Mouse (Mus musculus): ENCODE measurements around the gene Decr2.

Decr2 gene

DNA sequence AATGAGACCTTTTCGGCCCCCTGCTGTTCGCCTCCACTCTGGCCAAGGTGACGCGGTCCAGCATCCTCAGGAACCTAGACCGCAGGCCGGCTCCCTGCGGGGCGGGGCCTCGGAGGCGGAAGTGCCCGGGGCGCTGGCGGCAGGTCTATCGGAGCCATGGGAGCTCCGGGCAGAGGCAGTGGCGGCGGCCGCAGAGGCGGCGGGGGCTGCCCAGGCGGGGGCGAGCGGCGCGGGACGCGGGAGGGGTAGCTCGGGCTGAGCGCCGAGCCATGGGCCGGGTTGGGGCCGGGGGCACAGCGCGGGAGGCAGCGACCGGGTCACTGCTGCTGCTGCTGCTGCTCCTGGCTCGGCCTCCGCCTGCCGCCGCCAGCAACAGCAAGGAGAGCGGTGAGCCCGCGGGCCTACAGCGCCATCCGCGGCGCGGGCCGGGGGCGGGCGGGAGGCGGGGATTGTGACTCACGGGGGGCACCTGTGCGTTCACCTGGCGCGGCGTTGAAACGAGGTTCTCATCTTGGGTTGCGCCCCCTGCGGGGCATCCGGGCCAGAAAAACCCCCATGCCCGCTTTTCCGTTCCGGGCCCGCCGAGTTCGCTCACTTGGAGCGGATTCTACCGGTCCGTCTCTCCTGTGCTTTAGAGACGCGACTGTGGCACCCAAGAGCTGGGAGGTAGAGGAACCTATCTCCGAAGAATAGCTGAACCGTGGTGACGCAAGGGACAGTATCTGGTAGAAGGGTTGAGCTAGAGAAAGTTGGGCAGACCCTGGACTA, 23.2 kb upstream of the Decr2 start, which contains the start of gene Tmem8:
TSS of gene Tmem8 (plus strand) at position 119 of the 768 bp plus-strand sequence.
- DNase-seq (ENCODE audit: low spot score): no peak

DNA sequence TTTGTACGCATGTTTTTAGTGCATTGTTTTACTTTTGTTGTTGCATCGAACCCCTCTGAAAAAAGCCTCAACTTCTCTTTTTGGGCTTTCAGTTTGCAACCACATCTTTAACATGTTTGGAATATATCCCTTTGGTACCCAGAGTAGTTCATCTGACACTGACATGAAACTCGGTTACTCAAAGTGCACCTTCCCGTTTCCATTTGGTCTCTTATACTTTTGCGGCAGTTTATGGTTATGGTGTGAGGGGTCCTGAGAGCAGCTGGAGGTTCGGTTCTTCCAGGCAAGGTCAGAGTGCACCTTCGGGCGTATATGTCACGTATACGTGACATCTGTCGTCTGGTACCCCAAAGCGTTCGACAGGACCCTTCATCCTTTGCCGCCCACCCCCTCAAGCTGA, 22.6 kb upstream of the Decr2 start:
- no peak for DNase-seq (ENCODE audit: low spot score)

DNA sequence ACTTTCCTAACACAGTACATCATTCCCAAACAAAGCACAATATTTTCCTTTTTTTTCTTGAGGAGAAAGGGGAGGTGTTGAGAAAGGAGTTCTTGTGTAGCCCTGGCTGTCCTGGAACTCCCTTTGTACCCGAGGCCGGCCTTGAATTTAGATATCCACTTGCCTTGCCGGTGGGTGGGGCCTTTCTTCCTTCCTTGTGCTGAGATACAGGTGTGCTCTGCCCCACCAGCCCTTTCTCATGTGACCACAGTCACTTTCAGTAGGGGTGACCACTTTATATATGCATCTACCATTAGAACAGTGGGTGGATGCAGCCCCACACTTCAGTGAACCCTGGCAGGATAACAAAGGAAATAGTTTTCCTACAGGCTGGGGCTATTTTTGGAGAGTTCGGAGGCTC, 21.6 kb upstream of the Decr2 start:
- DNase-seq (ENCODE audit: low spot score): no peak

DNA sequence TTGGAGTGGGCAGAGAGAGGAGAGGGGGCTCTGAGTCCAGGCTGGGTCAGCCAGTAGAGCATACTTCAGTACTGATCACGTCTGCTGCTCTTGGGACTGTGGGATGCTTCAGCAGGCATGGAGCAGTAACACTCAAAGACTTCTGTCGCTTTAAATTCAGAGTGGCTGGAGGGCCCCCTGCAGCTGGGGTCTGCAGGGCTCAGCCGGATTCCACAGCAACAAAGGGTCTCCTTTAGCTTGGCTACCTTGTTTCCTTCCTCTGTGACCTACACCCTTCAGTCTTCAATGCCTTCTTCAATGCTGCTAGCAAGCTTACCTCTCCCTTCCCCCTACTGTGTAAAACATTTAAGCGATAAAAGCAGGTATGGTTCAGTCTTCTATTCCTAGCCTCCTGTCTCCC, 20.9 kb upstream of the Decr2 start:
- DNase-seq (ENCODE audit: low spot score): no peak

DNA sequence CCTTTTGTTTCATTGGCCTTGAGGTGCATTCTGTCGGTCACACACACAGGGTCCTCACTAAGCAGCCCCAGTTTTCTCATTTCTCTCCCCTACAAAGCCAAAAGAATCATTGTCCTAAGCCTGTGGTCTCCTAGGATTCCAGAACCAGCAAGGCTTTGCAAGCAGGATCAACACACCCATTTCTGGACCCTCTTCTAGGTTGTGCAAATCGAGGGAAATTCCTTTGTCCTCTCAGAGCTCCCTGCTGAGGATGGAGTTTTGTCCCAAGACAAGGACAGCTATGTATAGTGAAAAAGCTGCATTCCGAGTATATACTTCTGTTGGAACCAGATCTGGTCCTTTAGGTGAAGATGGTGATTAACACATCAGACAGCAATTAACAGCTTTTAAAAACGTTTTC, 20.0 kb upstream of the Decr2 start:
- no peak for DNase-seq (ENCODE audit: low spot score)

DNA sequence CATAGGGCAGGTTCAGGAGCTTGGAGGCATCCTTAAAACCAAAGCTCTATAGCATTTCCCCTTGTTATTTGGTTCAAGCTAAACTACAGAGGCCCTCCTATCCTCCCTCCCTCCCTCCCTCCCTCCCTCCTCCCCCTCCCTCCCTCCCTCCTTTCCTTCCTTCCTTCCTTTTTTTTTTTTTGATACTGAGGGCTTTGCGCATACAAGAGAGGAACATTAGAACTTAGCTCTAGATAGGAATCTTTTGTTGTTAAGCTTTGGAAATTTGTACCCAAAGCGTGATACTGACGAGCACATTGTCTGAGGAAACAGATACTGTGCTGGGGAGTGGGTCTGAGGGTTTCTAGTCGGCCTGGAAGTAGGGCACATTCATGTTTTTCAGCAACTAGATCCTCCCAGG, 15.5 kb upstream of the Decr2 start:
- no peak for DNase-seq (ENCODE audit: low spot score)

DNA sequence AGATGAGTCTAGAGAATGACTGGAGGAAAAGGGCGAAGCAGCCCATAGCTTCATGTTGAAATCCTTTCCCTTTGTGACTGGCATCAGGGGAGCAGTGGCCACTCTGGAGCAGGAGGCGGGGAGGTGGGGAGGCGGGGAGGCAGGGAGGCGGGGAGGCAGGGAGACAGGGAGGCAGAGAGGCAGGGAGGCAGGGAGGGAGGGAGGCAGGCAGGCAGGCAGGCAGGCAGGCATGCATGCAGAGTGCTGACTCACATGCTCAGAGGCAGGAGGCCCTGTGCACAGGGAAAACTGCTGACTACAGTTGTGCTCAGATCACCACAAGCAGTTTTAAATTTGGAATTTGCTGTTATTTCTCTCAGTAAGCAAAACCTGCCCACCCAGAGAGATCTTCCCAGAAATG, 11.3 kb upstream of the Decr2 start:
- DNase-seq (ENCODE audit: low spot score): peak; percentile 45

DNA sequence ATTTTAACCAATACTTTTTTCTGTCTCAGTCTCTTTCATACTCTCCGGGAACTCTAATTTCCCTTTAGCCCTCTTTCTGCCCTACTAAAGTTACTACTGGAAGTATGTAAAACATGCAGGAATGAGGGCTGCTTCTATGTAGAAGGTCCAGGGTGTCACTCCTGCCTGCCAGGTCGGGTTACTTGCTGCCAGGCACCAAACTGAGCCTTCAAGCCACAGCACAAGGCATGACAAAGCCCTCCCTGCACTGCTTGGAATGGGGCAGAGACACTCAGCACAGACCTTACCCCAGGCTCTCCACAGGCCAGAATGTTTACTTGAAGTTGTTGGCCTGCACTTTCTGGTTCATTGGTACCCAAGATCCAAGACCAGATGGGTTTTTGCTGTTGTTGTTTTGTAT, 10.0 kb upstream of the Decr2 start:
- DNase-seq (ENCODE audit: low spot score): peak; percentile 29

DNA sequence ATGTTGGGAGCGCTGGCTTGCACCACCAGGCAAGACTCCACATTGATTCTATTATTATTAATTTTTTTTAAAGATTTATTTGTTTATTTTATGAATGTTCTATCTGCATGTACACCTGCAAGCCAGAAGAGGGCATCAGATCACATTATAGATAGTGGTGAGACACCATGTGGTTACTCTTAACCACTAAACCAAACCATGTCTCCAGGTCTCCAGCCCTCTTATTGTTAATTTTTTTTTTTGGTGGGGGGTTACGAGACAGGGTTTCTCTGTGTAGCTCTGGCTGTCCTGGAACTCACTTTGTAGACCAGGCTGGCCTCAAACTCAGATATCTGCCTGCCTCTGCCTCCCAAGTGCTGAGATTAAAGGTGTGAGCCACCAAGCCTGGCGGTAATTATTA, 9.2 kb upstream of the Decr2 start:
- DNase-seq (ENCODE audit: low spot score): peak; percentile 40

DNA sequence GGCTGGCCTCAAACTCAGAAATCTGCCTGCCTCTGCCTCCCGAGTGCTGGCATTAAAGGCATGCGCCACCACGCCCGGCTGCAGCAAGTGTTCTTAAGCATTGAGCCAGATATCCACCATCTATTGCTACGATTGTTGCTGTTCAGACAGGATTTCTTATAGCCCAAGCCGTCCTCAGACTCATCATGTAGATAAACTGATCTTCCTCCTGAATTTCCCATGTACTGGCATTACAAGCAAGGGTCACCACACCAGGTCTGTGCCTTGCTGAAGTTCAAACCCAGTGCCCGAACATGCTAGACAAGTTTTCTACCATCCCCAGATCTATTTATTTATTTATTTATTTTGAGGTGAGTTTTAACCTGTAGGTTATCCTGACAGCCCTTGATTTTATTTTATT, 8.3 kb upstream of the Decr2 start:
- DNase-seq (ENCODE audit: low spot score): no peak

DNA sequence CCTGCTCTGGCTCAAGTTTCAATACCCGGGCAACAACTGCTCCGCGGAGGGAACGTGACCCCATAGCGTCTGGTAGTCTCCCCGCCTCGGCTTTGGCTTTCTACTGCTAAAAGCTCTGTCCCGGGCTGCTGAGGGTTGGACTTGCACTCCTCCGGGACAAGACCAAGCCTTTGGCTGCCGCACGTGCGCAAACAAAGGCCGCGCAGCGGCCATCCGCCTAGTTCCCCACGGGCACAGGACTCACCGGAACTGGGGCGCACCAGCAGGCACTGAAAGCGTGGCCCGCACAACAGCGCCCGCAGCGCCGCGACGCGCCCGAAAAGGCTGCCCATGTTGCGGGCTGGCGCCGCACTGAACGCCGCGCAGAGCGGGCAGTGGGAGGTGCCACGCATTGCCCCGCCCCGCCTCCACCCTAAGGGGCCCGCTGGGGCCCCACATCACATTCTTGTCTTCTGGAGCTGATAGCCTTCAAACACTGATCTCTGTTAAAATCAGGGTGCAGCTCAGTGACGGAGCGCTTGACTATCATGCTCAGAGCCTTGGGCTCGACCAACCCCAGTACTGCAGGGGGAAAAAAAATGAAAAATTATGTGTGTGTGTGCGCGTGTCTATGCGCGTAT, 5.1 kb upstream of the Decr2 start, which contains the start of gene Nme4:
TSS of gene Nme4 (minus strand) at position 482 of the 620 bp plus-strand sequence.
- DNase-seq (ENCODE audit: low spot score): peak; percentile 26

DNA sequence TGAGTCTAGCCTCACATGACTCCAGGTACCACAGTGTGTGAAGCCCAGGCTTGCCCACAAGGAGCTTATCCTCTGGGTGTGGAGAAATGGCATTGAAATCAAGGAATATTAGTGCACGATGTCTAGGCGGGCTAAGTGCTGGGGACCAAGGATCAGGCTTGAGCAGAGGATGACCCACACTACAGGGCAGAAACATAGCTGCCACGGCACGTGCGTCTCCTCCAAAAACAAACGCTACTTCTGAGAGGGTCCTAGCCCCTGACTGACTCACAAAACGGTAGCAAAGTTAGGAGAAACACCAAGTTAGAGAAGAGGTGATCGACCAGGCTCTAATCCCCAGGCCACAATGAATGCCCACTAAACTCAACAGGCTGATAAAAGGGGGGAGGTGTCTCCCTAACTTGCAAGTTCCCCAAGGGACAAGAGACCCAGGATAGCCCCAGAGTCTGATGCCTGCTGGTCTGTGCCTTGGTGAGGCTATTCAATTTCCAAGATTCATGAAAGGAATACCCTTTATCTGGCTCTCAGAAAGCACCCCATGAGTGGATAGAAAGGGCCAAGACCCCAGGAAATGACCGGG, 4.5 kb upstream of the Decr2 start:
- DNase-seq (ENCODE audit: low spot score): no peak

DNA sequence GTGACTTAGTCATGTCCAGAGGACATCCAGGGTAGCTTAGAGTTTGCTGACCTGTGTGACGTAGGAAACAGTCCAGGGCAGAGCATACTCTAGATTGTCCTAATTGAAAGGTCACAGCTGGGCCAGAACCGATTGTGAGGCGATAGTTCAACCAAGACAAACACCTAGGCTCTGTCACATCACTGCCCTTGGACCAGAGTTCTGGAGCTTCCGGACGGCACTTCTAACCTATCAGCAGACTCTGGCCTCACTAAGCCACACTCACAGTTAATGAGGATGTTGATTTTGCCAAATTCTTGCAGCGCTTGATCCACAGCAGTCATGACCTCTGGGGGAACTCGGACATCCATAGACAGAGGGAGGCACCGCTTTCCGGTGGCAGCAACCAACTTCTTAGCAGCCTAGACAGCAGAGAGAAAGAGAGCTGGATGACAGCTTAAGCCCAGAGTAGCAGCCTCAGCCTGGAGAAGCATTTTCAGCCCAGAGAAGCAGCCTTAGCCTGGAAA, 3.0 kb downstream of the Decr2 start:
- no peak for DNase-seq (ENCODE audit: low spot score)

DNA sequence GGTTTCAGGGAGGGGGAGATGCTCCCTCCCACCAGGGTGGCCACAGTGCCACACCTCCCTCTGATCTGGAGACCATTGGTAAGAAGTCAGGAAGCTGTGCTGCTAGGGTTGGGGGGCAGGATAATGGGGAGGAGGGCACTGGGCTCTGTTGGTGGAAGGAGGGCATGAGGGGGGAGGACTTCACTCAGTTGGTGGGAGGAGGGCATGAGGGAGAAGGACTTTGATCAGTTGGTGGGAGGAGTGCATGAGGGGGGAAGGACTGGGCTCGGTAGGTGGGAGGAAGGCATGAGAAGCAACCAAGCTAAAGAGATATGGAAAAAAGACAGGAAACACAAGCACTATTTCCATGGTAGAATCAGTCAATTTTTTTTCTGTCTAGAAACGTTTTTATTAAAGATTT, 9.3 kb downstream of the Decr2 start:
- DNase-seq (ENCODE audit: low spot score): no peak

DNA sequence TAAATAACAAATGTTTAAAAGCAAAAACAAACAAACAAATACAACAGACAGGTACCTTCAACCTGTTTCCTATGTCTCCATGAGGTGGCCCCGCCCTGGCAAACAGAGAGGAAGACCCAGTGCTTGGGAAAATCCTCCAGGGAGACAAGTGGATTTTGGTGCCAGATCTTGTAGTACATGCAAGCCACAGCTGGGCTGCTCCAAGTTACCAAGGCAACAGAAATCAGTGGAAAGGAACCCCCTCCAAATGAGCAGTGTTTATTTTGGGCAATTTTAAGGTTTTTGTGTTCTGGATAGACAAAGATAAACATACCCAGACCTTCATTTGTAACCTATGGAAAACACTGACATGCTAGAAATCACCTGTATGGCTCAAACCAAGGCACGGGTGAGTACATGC, 11.3 kb downstream of the Decr2 start:
- no peak for DNase-seq (ENCODE audit: low spot score)

DNA sequence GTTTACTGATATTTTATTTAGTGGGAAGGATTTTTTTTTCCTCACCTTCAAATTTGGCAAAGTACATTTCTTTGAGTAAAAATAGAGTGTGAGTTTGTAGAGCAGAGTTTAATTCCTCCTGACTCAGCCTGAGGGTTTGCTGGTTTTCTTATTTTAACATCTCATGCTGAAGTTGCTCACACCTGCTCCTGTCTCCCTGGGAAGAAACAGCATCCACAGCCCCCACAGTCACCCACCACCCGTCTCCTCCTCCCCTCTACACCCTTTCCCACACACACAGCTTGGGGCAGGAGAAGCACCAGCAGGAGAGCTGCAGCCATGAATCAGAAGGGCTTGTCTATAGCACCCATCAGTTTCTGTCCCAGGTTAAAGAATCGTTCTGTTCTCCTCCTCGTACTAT, 14.9 kb downstream of the Decr2 start:
- DNase-seq (ENCODE audit: low spot score): no peak

DNA sequence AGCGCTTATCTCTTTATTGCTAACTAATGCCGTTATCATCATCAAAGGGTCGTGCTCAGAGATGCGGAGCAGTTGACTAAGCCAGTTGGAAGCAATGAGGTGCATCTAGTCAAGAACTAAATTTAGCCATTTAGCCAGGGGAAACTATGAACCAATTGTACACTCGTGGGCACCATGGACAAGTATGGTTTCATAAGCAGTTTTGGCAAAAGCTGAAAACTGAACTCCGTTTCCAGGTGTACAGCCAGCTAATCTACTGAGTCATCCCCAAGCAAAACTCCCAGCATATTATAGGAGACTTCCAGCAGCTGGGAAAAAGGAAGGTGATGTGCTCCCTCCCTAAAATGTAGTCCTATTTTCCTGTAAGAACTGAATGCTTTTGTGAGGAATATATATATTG, 20.0 kb downstream of the Decr2 start:
- DNase-seq (ENCODE audit: low spot score): no peak

DNA sequence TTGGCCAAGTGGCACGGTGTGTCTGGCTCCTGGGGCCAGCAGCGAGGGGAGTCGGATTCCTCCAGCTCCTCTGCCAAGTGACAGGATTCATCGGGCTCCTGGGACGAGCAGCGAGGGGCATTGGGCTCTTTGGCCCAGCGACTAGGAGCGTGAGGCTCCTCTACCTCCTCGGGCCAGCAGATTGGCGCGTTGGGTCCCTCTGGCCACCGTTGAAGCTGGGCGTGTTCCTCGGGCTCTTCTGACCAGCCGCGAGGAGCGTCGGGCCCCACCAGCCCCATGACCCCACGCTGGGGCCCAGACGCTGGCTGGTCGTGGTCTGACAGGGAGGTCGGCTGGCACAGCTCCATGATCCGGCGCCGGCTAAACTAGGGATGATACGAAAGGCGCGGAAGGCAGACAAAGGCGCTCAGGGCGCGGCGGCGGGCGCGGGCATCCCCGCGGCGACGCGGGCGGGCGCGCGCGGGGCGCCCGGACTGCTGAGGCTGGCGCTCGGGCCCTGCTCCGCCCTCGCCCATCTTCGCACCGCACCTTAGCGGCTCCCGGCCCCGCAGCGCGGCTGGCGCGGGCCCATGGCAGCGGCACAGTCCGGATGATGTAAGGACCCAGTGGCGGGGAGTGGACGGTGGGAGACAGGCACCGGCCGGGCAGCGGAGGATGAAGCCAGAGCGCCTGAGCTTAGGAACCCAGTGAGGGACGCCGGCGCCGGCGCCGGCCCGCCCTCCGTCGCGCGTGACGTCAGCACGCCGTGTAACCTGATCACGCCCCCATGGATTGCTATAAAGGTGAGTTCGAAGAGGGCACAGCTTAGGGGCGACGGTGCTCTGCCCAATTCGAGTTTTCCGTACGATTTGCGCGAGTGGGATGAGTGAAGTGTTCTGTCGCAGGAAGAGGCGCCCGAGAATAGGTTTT, 21.1 kb downstream of the Decr2 start, which contains the start of gene Rab11fip3:
TSS of gene Rab11fip3 (minus strand) at position 725 of the 909 bp plus-strand sequence.
- peak; percentile 87 for DNase-seq (ENCODE audit: low spot score)

DNA sequence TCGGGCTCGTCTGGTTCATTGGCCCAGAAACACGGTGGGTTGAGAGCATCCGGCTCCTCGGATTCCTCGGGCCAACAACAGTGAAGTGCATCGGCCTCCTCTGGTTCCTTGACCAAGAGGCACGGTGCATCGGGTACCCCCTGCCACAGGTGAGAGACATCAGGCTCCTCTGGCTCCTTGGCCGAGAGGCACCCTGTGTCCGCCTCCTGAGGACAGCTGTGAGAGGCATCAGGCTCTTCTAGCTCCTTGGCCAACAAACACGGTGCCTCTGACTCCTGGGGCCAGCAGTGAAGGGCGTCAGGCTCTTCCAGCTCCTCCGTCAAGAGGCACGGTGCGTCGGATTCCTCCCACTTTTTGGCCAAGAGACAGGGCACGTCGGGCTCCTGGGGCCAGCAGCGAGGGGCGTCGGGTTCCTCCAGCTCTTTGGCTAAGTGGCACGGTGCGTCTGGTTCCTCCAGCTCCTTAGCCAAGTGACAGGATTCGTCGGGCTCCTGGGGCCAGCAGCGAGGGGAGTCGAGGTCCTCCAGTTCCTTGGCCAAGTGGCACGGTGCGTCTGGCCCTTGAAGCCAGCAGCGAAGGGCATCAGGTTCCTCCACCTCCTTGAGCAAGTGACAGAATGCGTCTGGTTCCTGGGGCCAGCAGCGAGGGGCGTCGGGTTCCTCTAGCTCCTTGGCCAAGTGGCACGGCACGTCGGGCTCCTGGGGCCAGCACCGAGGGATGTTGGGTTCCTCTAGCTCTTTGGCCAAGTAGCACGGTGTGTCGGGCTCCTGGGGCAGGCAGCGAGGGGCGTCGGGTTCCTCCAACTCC, 21.9 kb downstream of the Decr2 start:
- no peak for DNase-seq (ENCODE audit: low spot score)

DNA sequence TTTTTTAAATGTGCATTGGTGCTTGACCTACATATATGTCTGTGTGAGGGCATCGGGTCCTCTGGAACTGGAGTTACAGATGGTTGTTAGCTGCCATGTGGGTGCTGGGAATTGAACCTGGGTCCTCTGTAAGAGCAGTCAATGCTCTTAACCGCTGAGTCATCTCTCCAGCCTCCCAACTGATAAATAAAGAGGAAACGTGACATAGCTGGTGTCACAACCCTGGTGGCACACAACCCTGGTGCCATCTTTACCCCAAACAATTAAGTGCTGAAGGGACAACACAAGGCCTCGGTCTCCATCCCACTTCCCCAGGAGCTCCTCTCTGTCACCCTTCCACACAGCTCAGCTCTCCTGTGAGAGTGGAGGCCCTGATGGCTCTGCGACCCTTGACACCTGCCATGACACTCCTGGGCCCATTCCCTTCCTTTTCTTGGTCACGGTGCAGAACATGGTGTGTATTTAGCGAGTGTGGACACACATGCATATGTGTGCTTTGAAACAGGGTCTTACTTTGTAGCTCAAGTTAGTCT, 23.6 kb downstream of the Decr2 start:
- DNase-seq (ENCODE audit: low spot score): no peak

DNA sequence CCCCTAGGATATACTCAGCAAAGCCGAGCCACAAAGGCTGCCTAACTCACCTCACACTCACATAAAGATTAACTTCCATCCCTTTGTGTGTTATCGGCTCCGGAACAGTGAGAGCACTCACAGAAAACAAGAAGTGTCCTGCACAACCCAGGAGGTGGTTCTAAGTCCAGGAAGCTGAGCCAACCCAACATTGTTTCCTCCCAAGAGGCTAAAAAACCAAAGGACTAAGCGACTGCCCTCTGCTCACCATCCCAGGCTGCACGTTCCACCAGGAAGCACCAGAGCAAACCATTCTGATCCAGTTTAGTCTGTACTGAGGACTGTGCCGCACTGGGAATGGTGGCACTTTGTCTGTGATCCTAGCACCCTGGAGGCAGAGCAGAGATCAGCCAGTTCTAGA, 25.2 kb downstream of the Decr2 start:
- DNase-seq (ENCODE audit: low spot score): peak; percentile 44
